Mouse (Mus musculus): ENCODE measurements at regions not wholly inside any gene's neighbourhood (a gene's known extent, or its start where the extent isn't known, plus 50 kb on each side); places are given as distances from the start of the nearest gene placed in this dataset.

DNA sequence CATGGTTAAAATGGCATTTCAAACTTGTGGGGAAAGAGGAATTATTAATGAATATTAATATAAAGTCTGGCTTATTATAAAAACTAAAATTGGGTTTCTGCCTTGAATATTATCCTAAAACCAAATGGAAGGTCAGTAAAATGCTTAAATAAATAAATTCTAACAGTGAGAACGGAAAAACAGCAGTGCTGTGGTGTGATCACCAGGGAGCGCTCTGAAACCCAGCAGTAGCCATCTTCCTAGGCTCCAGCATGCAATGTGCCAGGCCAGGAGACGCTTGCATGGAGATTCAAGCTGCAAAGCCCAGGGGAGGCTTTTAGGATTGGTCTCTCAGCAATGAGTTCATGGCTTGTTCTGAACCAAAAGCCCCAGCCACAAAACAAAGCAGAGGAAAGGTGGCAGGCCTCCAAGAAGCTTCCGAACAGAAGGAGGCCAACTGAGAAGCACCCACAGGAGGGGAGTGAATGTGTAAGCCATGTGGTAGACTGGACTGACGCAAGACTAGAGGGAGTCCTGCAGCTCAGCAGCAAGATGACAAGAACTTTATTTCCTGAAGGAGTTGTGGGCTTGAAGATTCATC is 52.3 kb upstream of the Bace2 start:
- TF ChIP-seq CTCF (IDR thresholded peaks at IDR 0.05; ENCODE audit: low read depth): no peak
- no peak for TF ChIP-seq EP300 (IDR thresholded peaks at IDR 0.05; ENCODE audit: low read depth)

All from heart, postnatal 0 days (tissue).